Mouse (Mus musculus): ENCODE results near the gene R3hdml.

DNA sequence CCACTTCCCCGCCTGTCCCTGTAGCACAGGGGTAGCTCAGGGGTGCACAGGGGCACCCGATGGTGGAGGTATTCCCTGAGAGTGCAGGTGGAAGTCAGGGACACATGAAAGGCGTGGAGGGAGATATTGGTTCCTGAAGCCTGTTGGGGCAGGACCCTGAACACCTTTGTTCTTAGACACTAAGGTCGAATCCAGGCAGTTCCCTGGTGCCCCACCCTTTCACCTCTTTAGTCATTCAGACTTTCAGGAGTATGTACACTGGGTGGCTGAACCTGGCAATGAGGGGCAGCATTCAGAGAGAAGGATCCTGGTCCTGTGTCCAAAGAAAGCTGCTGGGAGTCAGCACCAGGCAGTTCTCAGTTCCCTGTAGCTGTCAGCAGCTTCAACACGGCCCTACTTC, 29.7 kb upstream of the R3hdml start:
- TF ChIP-seq CTCF (IDR thresholded peaks at IDR 0.05; ENCODE audit: borderline replicate concordance, insufficient read depth, low read length) = no peak
- no peak for TF ChIP-seq POLR2A (IDR thresholded peaks at IDR 0.05; ENCODE audit: low read depth, low read length)
